Mouse (Mus musculus) CD4-positive, CD25-positive, alpha-beta regulatory T cell, adult 4 months (primary cell): Measurements from ENCODE around the gene Clec4n. TPM values are rescaled to one million over a fixed set of nuclear protein-coding genes. Genes with fewer than 3 reads are reported as not detected.
"Not testable (repeated sequence)": the region's sequence is repeated elsewhere in the genome, so short reads cannot be mapped to it uniquely, and the experiment has no call there.

Source experiments
- ATAC-seq: one replicate; pipeline ENCODE4 v1.8.0; 2017
- polyA plus RNA-seq, 2 experiments: library from polyadenylated mRNA; unstranded; fragments of 100-300 nt; shearing (Covaris generic); gene quantifications; one replicate each; pipeline ENCODE4 v1.2.1; 2017

Clec4n gene
- 1 to 10 TPM in 1 of 2 experiments, under 1 TPM in 1; 0.58 to 1.1 TPM for polyA plus RNA-seq

DNA sequence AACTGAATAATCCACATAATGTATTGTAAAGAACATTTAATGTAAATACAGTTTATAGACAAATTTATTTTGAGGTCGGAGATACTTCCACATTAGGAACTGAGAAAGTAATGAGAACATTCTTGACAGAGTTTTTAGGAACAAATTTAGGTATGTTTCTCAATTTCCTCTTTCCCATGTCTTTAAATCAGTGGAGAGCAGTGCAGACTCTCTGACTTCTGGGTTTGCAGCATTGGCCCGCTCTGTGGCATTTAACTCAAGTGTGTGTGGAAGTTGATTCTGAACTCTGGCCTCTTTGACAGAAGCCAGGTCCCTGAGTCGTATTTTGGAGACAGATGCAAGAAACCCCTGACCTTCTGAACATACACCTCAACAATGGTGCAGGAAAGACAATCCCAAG is at the start of gene Clec4n:
Gene Clec4n (plus strand): TSS at position 200 of the 400 bp plus-strand sequence.
- no peak for ATAC-seq

DNA sequence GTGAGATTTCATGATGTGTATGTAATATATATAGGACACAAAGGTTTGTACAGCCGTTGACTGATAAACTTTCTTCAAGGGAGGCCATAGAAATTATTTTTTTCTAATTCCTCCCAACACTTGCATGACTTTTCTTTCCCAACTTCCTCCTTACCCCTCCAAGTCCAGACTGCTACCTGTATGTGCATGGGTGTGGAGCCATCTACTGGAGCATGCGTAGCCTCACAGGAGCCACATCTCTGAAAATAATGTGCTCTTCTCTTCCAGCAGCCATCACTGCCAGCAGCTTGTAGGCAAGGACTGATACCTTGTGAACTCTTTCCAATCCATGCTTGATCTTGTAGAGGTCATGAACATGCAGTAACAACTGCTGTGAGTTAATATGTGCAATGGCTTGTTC is 44.8 kb upstream of the Clec4n start:
- not testable (repeated sequence) for ATAC-seq

DNA sequence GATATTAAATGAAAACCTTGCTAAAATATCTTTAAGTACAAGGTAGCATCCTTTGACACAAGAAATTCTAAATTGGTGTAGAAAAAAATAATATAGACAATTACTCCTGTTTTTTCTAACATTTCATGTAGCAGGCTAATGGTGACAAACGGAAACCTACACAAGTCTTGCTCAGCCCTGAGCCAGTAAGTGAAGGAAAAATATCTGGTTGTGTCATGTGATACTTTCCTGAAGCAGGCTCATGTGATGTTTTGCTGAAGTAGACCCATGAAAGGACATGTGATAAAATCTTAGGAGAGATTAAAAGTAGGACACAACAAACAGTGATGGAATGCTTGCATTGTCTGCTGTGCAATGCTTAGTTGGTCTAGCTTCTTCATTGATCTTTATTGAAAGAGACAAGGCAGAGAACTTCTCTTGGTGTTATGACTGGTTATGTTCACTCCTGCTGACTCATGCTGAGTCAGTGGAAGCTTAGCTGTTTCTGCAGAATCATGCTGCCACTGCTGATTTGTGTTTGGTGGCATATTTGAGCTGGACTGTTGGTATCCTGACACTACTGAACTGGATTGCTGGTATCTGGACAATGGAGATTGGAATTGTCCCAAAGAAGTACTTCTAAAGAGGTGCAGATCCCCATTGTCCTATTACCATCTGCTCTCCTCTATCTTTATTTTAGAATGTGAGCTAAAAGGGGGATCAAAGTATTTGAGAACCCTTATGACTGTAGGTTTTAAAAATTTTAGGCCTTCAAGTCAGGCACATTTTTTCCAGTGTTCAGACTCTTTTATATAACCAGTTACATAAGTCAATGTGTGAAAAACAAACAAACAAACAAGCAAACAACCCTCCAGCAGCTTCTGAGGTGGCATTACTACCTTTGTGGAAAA is 22.2 kb upstream of the Clec4n start:
- no peak for ATAC-seq

DNA sequence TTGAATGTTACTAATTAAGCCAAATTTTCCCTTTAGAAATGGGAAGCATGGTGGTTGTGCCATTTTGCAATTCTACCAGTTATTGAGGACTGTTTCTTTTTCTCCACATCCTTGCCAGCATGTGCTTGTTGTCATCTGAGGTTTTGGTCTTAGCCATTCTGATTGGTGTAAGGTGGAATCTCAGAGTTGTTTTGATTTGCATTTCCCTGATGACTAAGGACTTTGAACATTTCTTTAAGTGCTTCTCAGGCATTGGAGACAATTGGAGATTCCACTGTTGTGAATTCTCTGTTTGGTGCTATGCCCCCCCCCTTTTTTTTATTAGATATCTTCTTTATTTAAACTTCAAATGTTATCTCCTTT is 21.6 kb upstream of the Clec4n start:
- not testable (repeated sequence) for ATAC-seq

DNA sequence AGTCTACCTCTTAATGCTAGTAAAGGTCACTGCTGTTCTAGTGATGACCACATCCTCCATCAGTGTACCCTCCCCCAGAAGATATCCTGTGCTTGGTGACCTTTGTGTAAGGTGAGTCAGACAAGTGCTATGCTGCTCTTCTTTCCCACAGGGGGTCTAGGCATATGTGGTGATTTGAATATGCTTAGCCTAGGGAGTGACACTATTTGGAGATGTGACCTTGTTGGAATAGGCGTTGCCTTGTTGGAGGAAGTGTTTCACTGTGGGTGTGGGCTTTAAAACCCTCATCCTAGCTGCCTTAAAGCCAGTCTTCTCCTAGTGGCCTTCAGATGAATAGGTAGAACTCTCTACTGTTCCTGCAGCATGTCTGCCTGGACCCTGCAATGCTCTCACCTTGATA is 17.9 kb upstream of the Clec4n start:
- no peak for ATAC-seq

DNA sequence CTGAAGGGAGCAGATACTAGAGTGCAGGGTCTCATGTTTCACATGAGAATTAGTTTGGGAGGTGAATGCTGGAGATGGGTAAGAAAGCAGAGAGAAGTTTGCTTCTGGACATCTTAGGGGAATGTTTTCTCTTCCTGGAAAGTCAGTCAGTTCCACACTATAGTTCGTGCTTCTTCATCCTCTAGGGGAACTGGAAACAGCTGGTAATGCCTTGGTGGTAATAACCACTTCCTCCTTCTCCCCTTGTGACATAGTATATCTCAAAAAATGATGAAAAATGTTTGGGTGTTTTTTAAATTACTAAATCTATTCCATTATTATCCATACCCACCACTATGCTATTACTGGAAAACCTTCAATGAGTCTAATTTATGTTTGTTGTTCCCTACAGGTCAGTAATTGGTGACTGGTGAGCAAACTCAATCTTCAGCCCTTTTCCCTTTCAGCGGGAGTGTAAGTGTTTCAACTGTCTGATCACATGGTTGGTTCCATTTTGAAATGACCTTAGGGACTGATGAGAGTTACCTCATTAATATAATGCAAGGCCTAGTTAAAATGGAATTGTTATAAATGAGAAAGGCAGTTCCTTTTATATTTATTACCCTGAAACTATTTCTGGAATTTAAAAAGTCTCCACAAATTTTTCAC is 2.0 kb upstream of the Clec4n start:
- no peak for ATAC-seq

DNA sequence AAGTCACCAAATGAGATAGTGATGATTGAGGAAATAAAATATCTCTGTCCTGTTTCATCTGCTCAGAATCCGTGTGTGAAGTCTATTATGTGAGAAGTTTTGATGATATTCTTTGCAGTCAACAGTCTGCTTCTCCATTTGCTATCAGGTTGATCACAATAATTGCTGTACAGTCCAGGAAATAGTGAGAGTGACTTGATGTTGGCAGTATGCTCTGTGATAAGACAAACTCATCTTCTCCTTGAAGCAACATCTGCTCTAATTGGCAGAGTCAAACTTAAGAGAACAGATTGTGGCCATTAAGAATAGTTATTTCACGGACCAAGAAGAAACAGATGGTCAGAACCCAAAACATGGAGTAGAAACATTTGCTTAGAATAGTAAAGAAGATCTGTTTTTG is 1.5 kb downstream of the Clec4n start:
- ATAC-seq, result no peak

DNA sequence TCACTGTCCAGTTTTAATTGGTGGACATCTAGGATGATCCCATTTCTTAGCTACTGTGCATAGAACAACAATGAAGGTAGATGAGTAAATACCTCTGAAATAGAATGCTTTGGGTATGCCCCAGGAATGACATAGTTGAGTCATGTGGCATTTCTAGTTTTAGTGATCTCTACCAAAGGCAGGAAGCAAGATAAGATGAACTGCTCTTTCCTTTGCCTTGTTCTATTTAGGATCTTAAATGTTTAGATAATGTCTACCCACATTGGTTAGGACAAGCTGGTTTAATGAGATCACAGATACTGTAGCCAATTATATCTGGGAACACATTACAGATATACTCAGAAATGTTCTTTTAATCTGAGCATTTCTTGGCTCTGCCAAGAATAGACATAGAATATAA is 7.9 kb downstream of the Clec4n start:
- no peak for ATAC-seq

DNA sequence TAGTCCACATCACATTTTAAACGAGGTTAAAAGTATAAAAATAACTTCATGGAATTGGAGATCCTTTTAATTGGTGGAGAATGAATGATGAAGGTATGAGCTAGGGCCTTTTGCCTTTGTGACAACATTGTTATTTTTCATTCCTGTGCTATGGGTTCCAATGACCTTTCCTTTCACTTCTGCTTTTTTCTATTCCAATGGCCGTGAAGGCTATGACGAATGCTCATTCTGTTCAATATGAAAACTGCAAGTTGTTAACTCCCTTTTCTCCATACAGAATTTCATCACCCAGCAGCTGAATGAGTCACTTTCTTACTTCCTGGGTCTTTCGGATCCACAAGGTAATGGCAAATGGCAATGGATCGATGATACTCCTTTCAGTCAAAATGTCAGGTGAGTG is 14.6 kb downstream of the Clec4n start:
- no peak for ATAC-seq

DNA sequence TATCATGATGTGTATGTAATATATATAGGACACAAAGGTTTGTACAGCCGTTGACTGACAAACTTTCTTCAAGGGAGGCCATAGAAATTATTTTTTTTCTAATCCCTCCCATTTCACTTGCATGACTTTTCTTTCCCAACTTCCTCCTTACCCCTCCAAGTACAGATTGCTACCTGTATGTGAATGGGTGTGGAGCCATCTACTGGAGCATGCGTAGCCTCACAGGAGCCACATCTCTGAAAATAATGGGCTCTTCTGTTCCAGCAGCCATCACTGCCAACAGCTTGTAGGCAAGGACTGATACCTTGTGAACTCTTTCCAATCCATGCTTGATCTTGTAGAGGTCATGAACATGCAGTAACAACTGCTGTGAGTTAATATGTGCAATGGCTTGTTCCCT is 19.2 kb downstream of the Clec4n start:
- not testable (repeated sequence) for ATAC-seq

DNA sequence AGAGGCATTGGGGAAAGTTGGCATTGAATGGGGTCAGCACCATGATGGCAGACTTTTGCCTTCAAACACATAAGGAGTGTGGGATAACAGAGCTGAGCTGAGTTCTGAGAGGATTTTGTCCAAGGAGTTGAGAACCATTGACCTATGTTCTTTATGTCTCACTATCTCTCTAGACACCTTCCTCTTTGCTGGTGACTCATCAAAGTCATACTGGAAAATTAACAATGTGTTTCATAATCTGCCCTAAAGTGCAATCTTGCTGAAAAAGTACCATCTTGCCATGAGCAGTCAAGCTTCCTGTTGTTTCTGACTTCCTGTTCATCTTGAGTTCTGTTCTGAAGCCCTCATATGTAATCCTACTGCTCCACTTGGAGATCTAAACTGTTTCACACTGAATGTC is 23.1 kb downstream of the Clec4n start:
- no peak for ATAC-seq

DNA sequence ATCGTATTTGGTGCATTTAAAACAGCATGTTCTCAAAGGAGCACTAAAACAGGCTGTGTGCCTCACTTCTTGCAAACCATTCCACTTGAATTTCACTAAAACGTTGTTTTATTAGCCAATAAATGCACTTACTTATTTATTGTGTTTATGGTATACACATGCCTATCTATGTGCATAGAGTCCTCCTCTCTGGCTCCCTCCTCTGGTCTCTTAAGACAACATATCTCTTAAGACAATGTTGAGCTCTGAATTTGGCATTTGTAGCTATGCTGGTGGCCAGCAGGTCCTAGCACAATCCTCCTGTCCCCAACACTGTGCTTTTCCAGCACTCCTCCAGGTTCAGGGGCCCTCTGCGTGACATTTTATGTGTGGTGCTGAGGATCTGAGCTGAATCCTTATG is 29.3 kb downstream of the Clec4n start:
- ATAC-seq, result no peak

DNA sequence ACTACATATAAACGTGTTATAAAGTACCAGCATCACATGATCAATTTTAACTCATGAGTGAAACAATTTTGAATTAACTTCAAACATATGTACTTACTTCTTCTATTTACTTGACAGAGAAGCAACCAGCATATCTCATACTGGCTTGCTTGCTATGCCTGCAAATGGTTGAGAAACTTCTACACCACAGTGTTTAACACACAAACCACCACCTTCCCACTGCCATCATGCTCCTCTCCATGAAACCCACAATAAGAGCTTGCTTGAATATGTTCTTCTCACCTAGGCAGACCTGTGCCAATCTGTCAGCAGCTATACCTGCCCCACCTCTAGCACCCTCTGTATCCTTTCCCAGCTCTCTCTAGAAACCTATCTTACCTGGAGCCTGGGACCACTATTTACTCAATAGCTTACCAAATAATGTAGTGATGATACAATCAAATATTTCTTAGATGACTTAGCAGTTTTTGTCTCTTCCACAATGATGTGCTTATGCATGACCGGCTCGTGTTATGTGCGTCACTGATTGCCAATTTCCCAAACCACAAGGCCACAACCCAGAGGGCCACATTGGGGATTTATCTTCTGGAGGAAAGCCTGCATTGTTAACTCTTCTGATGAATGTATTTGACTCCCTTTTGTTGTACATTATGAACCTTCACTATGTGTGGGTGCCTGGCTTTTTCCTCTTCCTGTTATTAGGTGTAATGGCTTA is 30.4 kb downstream of the Clec4n start:
- no peak for ATAC-seq

DNA sequence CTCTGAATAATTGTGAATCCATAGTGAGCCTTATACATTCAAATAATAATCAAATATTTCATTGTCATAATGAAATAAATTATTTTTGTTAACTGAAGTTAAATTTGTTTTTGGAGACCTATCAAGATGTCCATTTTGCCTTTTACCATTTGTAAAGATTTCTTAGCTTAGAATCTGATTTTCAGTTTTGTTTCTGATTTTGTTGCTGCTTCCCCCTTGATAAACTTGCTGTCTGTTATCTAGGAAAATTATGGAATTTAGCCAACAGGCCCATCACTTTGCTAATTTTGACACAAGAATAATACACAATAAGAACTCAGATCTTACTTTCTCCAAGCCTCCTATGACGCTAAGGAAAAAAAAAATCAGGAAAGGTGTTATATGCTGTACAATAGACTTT is 31.2 kb downstream of the Clec4n start:
- ATAC-seq, result no peak

DNA sequence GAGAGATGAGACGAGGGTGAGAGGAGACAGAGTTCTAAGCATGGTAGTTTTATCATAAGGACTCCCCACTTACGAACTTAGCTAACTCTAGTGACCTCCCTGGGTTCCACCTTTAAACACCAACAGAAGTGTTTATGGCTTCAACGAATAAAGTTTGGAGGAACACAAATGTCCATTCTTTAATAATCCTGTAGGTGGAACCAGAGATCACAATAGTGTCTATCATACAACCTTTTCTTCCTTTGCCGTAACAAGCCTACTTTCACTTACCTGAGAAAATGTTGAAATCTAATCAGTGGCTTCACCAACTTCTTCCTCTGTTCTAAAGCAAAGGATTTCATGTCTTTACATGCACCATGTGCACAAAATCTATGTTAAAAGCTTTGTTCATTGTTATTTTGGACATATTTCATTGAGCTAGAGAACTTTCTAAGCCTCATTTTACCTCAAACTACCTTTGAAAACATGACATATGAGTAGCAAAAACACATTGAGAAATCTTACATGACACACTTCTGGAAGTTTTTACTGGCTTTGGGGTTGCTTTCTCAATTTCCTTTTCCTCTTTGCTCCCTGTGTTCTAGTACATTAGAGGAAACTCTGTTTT is 32.0 kb downstream of the Clec4n start, which contains the start of gene Clec4d:
Gene Clec4d (plus strand): TSS at position 557 of the 607 bp plus-strand sequence.
- no peak for ATAC-seq

DNA sequence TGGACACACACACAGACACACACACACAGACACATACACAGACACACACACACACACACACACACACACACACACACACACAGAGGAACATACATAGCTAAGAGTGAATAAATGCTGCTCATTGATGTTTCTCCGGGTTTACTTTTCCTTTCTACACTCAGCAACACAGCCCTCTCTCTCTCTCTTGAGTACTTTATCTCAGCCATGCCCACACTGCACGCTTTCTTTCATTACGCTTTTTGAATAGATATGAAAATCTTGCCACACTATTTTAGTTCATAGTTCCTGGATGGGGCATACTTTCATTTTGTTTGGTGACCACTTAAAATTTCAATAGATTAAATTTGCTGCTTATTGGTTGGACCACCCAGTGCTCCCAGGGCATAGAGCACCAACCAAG is 34.6 kb downstream of the Clec4n start:
- no peak for ATAC-seq

DNA sequence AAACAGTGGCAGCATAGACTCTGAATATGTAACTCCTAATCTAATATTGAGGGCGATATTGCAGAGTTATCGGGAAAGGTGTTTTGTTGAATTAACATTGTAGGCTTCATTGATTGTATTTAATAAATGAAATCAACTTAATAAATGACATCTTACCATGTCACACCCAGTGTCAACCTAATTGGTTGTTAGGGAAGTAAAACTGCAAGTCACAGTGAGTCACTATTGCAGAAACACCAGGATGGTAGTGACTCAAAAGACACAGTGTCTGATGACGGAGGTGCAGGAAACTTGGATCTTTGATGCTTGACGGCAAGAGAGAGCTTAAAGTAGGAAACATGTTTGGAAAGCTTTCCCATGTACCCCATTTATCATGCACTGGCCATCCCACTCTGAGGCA is 36.2 kb downstream of the Clec4n start:
- ATAC-seq, result no peak

DNA sequence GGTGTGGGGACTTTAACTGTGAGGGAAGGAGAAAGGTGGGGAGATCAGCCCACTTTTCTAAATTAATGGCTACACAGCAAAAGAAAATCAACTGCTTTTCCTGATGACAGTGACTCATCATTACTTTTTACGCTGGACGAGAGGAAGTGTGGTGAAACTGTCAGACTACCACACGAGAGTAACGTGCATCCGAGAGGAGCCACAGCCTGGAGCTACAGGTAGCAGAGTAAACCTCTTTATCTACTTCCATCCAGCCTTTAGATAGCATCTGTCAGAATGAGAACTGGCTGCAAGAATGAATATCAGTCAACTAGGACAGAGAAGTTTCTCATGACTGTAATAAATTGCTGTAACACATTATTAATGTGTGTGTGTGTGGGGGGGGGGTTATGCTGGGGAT is 37.3 kb downstream of the Clec4n start:
- ATAC-seq, result no peak

DNA sequence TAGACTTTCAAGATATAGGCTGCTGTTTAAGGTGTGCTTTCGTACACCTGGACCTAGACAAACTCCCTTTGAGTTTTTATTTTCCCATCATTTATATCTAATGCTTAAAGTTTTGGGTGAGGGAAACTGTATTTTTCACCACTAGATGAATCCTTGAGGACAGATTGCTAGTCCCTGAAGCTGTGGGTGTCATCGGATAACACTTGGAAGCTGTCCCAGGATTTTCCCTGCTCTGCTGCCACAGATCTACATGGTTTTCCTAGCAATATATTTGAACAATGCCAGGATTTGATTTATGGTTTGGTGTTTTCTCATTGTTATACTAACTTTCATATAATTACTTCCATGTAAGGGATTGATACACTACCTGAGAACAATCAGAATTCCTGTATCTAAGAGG is 49.8 kb downstream of the Clec4n start:
- no peak for ATAC-seq

DNA sequence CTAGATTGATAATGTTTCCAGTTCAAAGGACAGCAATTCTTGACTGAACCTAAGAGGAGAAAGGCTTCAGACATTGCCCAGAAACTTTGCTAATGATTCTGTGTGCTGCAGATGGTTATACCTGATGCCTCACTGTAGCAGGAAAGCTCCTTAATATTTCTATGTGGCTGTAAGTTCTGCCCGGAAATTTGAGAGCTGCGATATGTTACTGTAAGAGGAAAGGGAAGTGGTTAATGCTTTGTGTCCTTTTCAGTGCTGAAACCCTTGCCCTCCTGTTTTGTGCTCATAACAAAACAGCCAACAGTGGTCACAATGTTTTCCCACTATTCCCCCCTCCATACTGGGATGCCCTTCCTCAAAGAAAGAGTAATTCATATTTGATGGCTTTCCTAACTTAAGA is 56.7 kb downstream of the Clec4n start:
- ATAC-seq, result no peak

DNA sequence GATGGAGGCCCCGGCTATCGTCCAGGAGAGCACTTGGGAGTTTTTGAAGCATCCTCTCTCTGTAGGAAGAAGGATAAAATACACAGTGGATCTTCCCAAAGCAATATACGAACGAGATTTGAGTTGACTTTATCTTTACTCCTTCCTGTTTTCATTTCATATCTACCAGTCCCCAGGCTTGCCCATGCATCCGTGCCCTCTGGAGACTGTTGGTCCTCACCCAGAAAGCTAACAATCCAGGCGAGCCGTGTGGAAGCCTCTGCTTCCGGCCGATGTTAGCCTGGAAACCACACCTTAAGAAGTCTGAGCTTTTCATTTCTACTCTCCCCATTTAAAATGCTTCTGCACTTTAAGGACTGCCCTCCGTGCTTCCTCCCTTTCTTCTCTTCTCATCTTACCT is 59.3 kb downstream of the Clec4n start:
- ATAC-seq, result no peak

DNA sequence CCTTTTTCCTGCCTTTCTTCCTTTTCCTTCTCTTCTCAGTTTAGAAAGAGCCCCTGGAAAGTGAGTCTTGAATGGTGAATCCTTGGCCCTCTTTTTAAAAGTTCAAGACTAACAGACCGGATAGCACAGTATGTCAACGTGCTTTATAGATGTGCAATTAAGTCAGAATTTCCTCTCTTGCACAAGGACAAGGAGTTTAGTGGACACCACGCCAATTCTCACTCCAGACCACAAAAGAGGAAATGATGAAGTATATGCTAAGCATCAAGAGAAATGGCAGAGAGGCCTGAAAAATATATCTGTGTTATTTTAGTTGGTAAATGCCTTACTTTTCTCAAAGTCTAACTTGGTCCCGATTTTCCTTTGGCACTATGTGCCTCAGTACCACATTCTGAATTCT is 60.1 kb downstream of the Clec4n start, which contains the start of gene Clec4e:
Gene Clec4e (minus strand): TSS at position 118 of the 400 bp plus-strand sequence.
- no peak for ATAC-seq
